Mouse (Mus musculus): ENCODE results near the gene Prok1.
A peak's percentile ranks its signal among the peaks of the same experiment; 100 is the strongest.

Prok1 gene

GRCm38 (mm10) chr3:107238051-107238450 lies 1.5 kb downstream of the Prok1 start:
- no peak for DNase-seq (ENCODE audit: low spot score)

GRCm38 (mm10) chr3:107233945-107234344 lies 5.6 kb downstream of the Prok1 start:
- DNase-seq (ENCODE audit: low spot score), result no peak

GRCm38 (mm10) chr3:107233351-107233813 lies 6.1 kb downstream of the Prok1 start:
- DNase-seq (ENCODE audit: low spot score), result peak; percentile 69

- DNase-seq (ENCODE audit: low spot score), result no peak
Observed at GRCm38 (mm10) chr3:107231202-107231601, 8.3 kb downstream of the Prok1 start.

GRCm38 (mm10) chr3:107230527-107230926 lies 9.0 kb downstream of the Prok1 start, which contains the start of gene A630076J17Rik:
Gene A630076J17Rik, plus strand, starts transcription at chr3:107230614.
- DNase-seq (ENCODE audit: low spot score), result no peak

GRCm38 (mm10) chr3:107229822-107230221 lies 9.7 kb downstream of the Prok1 start:
- DNase-seq (ENCODE audit: low spot score), result no peak

GRCm38 (mm10) chr3:107229221-107229620 lies 10.3 kb downstream of the Prok1 start:
- DNase-seq (ENCODE audit: low spot score), result no peak

GRCm38 (mm10) chr3:107225820-107226219 lies 13.7 kb downstream of the Prok1 start:
- DNase-seq (ENCODE audit: low spot score), result no peak

GRCm38 (mm10) chr3:107223230-107223629 lies 16.3 kb downstream of the Prok1 start:
- DNase-seq (ENCODE audit: low spot score), result no peak

GRCm38 (mm10) chr3:107221608-107222007 lies 17.9 kb downstream of the Prok1 start, which contains the start of gene Cym:
Gene Cym, minus strand, starts transcription at chr3:107221732.
- no peak for DNase-seq (ENCODE audit: low spot score)

GRCm38 (mm10) chr3:107218572-107218971 lies 20.9 kb downstream of the Prok1 start:
- DNase-seq (ENCODE audit: low spot score), result no peak

GRCm38 (mm10) chr3:107217101-107217480 lies 22.4 kb downstream of the Prok1 start:
- DNase-seq (ENCODE audit: low spot score), result no peak

GRCm38 (mm10) chr3:107216400-107217100 lies 23.0 kb downstream of the Prok1 start:
- DNase-seq (ENCODE audit: low spot score), result no peak

- DNase-seq (ENCODE audit: low spot score), result no peak
Observed at GRCm38 (mm10) chr3:107214606-107215005, 24.9 kb downstream of the Prok1 start.

GRCm38 (mm10) chr3:107207625-107208253 lies 31.8 kb downstream of the Prok1 start:
- DNase-seq (ENCODE audit: low spot score), result no peak

GRCm38 (mm10) chr3:107206490-107207150 lies 32.9 kb downstream of the Prok1 start:
- no peak for DNase-seq (ENCODE audit: low spot score)

- peak; percentile 45 for DNase-seq (ENCODE audit: low spot score)
Observed at GRCm38 (mm10) chr3:107205994-107206393, 33.5 kb downstream of the Prok1 start.

- DNase-seq (ENCODE audit: low spot score), result no peak
Observed at GRCm38 (mm10) chr3:107205170-107205569, 34.3 kb downstream of the Prok1 start.

GRCm38 (mm10) chr3:107204413-107204812 lies 35.1 kb downstream of the Prok1 start:
- DNase-seq (ENCODE audit: low spot score), result no peak

- DNase-seq (ENCODE audit: low spot score), result no peak
Observed at GRCm38 (mm10) chr3:107201310-107202180, 38.0 kb downstream of the Prok1 start.

- no peak for DNase-seq (ENCODE audit: low spot score)
Observed at GRCm38 (mm10) chr3:107188226-107188899, 51.1 kb downstream of the Prok1 start.
